Mouse (Mus musculus) layer of hippocampus, postnatal 14 days (tissue): ENCODE data around the gene Tha1. TPM values are rescaled to one million over a fixed set of nuclear protein-coding genes. Genes with fewer than 3 reads are reported as not detected.

ENCODE experiments used
- DNase-seq, 2 experiments: peaks; one replicate each; pipeline ENCODE4 v3.0.0; 2021 to 2022; ENCODE audit warnings: low spot score in 2 of 2, mixed read lengths in 1 of 2
- long read RNA-seq, 2 experiments: library from polyadenylated mRNA; stranded (forward); transcript quantifications; one replicate each; pipeline ENCODE4 v2.0.0; 2021
- total RNA-seq, 2 experiments: library from RNA; stranded (reverse); gene quantifications; 2 replicates each; pipeline ENCODE4 v1.2.3; 2021

Gene Tha1
- 1 to 10 TPM; 3.1 to 3.5 TPM for total RNA-seq
- long read RNA-seq, experiment 1, partial matches to known transcripts, result 0 of 1 reads
- long read RNA-seq, experiment 1, other reads (novel, unspliced or antisense), result 1 of 1 reads
- long read RNA-seq, experiment 2, partial matches to known transcripts, result 1 of 3 reads
- long read RNA-seq, experiment 2, other reads (novel, unspliced or antisense), result 0 of 3 reads

DNA sequence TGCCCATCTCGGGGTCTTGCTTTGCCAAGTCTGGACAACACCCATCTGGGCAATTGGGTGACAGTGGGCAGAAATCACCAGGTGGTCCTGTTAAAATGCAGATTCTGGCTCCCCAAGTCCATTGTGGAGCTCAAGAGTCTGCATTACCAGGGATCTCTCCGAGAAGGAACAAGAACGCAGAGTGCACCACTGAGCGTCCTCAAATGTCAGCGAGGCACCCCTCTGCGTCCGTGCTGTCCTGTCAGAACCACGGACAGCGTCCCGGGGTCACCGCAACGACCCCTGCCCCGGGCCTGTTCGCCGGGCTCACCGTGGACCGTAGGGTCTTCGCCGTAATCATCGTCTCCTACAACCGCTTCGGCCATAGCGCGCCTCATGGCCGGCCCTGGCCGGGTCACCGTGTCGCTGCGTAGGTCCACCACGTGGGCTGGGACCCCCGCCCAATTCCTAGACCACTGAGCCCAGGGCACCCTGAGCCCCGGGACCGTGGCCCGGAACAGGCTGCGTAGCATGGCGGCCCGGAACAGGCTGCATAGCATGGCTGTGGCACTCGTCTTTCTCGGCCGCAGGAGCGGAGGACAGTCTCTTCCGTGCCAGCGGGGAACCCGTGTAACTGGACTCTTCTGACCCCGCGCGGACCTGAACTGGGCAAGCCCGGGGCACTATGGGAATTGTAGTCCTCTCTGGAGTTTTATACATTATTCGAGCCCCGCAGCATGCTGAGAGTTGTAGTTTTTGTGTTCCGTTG lies at the start of gene Tha1:
Tha1 (minus strand) TSS at position 621 of the 748 bp plus-strand sequence.
- peak; percentile 57 to 78 for DNase-seq

DNA sequence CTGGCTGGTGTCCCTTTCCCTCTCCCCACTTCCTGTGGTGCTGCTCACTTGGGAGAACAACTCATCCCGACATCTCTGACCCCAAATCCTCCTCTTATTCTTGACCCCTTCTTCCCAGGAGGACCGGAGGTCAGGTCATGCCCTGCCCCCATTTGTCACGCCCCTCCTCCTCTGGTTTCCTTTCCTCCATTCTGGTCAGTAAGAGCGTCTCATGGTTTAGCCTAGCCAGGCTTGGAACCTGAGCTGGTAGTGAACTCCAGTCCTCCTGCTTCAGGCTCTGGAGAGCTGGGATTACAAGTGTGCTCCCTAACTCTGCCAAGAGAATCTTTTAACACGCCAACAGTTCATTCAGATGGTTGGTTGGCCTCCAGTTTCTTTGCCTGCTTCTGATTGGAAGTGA lies 45.9 kb upstream of the Tha1 start:
- peak in 1 of 2 experiments; percentile 70 for DNase-seq

DNA sequence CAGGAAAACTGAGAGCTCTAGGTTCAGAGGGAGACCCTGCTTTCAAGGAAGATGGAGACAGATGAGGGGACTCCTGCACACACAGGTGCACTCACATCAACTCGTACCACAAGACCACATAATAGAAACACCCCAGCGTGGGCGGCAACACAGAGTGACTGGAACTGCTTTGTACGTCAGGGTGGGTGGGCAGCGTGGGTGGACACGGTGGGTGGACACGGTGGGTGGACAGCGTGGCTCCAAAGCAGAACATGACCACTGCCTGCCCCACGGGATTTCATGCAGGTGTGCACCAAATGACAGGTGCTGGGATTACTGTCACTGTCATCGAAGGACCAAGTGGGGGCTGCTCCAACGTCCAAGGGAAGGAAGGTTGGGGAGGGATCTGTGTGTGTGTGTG lies 45.3 kb upstream of the Tha1 start:
- no peak for DNase-seq

DNA sequence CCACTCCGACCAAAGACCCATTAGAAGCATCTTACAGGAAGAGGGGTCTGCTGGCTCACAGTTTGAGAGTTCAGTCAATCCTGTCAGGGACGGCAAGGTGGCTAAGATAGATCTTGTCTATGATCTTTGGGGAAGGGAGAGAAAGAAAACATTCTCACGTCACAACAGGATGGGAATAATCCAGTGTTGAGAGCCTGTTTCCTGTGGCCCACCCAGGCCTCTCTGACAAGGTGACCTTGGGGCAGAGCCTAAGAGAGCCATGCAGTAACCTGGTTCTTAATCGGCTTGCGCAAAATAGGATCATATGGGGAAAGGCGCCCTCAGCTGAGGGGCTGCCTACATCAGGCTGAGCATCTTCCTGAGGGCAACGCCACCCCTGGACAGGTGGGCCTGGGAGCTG lies 42.6 kb upstream of the Tha1 start:
- no peak for DNase-seq

DNA sequence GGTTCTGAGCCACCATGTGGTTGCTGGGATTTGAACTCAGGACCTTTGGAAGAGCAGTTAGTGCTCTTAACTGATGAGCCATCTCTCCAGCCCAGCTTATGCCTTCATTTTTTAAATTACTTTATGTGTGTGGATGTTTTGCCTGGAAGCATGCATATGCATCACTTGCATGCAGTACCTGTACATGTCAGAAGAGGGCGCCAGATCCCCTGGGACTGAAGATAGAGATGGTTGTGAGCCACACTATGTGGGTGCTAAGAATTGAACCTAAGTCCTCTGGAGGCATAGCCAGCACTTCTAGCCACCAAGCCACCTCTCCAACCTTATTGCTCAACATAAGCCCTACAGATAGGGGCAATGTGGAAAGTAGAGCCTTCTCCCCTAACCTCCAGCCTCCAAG lies 42.1 kb upstream of the Tha1 start:
- DNase-seq, result no peak

DNA sequence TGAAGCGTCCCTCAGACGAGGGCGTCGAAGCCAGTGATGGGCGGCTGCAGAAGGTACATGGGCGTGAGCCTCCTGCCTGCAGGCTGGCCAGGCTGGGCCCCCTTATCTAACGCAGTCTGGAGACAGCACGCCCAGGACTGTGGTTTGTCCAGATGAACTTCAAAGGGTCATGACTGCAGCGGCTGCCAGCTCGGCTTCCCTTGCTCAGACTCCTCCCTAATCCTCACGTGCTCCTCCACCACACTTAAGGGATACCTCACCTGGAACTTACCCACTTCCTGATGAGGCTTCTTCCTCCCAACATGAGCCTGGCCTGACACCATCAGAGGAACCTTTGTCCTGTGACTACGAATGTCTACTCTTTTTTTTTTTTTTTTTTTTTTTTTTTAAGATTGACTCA lies 41.2 kb upstream of the Tha1 start:
- no peak for DNase-seq

DNA sequence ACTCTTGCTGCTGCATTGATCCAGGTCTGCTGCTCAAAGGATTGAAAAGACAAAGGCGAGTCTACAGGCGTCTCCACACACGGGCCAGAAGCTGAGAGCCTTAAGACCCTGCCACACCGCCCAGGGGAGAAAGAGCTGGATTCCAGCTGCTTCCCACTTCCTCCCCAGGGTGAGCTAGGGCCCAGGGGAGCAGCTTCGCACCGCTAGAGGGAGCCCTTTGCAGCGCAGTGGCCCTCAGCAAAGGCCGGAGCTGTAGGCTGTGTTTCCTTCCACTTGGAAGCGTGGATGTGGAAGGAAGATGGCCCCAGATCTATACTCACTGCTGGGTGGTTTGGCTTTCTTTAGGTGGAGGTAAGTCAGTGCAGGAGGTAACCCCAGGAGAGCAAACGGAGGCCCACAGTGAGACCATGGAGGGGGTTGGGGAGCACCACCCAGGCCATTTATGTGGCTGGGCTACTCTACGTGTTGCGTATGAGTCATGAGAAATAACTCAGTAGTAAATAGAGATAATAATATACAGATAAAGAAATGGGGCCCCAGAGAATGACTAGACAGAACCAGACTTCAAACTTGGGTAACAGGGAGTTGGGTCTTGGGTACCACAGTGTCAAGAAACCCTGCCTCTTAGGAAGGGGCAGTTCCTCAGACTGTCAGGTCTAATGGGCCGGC lies 39.5 kb upstream of the Tha1 start:
- peak; percentile 67 to 71 for DNase-seq

DNA sequence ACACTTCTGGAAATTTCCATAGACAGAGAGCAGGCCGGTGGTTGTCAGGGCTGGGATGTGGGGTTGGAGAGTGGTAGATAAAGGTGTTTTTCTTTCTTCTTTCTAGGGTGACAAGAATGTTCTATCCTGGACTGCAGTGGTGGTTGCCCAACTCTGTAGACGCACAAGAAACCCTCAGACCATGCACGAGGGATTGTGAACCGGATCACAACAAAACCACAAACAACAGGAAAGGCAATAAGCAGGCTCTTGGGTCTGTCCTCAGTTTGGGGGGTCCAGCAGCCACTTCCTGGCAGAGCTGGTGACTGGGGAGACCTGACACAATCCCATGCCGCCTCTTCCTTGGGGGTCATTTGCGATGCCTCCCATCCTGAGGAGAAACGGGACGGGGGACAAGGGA lies 36.1 kb upstream of the Tha1 start:
- no peak for DNase-seq

DNA sequence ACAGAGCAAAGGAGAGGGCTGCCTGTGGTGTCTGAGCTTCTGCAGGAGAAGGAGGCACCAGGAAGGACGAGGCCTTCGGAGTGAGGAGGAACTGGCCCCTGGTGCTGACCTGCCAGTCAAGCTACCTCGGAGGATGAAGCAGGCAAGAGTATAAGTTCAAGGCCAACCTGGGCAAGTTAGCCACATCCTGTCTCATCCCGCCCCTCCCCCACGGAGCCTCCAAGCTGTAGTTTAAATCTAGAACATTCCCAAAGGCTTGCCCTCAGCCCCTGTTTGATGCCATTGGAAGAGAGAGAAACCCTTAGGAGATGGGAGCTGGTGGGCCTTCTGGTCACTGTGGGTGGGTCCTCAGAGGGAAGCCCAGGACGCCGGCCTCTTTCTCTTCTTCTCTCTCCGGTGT lies 31.2 kb upstream of the Tha1 start:
- DNase-seq, result no peak

DNA sequence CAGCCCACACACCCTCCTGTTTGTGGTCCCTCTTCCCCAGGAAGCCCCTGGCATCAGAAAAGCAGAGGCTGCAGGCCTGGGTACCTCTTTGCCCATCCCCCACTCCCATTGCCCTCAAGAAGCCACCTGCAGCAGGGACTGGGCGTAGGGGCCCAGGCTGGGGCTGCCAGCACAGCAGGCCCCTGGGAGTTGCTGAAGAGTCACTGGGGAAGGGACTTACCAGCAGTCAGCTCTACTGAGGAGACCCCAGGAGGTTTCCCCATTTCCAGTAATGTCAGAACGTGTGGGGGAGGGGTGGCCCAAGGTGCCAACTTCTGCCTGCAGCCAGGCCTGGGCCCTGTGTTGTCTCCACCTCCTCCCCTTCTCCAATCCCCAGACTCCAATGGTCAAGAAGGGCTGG lies 29.0 kb upstream of the Tha1 start:
- DNase-seq, result no peak

DNA sequence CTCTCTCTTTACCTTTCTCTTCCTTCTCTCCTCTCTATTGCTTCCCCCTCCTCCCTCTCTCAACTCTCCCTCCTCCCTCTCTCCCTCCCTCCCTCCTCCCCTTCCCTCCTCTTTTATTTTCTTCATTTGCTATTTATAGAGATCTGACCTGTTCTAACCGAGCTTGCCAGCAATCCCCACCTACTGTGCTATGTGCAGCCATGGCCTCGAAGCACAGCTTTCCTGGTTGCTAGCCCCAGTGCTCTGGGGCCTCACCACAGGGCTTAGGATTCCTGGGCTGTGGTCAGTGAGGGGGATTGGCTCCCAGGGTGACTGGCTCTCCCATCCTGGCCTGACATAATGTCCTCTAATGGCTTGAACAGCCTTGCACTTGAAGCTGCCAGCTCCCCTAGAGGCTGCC lies 23.3 kb upstream of the Tha1 start:
- DNase-seq, result no peak

DNA sequence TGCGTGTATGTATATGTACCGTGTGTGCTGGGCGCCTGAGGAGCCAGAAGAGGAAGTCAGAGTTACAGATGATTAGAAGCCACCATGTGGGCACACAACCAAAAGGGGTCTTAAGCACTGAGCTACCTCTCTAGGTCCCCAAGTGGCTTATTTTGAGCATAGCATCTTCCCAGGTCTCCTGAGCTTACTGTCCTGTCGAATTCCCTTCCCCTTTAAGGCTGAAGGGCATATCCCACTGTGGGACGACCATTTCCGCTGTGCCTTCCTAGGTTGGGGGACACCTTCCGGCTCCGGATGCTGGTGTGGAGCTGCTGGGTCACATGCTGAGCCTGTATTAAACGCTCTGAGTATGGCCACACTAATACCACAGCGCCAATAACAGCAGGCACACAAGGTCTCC lies 21.4 kb upstream of the Tha1 start:
- no peak for DNase-seq

DNA sequence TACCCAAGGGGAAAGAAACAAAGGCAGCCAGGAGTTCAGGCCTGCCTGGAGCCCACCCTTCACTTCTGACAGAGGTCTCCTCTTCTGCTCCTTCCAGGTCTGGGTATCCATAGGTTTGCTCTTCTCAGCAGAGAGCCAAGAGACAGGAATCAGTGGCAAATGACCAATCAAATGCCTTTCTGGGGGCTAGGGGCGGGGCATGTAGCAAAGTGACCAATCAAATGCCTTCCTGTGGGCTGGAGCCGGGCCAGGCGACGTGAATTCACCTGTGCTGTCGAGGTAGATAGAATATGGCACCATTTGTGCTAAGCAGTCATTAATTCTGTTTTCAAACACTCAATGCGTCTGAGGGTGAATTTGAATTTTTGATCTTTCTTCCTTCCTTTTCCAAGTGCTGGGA lies 18.9 kb upstream of the Tha1 start:
- no peak for DNase-seq

DNA sequence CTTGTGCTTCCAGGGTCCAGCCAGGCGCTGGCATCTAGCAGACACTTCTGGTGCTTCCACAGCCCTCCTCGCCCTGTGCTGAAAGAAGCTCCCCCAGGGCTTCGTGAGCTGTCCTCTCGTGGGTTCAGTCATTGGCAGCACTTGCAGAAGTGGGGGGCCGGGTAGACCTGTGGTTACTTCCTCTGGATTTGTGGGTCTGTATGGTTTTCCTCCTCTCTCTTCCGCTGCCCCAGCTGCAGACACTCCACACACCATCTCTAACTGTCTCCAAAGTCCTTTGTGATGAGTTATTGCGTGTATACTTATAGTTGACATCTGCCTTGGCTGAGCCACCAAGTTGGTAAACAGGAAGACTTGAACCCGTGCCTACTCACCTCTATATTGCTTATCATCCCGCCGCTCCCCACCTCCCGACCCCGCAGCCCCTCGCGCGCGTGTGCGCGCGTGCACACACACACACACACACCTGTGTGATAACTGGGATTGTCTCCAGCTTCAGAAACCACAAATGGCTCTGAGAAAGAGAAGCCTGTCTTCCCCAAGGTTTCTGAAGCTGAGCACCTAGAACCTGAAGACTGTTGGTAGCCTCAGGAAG lies 18.4 kb upstream of the Tha1 start:
- no peak for DNase-seq

DNA sequence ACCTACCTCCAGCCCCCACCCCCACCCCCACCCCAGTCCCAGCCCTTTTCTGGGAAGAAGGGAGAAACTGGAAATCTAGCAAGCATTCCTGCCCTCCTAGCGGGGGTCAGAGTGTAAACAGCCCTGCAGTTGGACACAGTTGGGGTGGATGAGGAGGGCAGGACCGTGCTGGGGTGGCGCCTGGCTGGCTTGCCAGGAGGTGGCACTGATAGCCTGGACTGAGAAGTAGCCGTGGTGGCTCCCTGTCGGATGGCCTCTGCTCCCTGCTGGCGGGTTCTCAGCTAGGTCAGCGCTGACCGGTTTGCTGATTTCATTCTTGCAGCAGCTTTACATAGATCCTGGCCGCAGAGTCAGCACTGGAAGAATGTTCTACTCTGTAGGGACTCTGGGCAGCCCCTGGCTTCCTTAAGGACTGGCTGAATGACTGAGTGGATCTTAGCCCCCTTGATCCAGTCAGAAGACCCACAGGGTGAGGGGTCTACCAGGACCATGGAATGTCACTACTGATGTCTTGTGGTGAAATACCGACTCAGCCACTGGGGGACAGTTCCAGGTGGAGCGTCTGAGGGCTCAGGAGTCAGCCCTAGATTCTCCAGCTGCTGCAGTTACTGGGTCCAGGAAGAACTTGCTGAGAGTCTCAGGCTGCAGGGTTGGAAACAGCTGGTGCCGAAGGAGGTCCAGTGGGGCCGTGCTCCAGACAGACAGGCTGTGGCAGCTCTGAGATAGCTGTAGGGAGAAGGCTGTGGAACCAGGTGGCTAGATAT lies 17.4 kb upstream of the Tha1 start:
- DNase-seq, result no peak

DNA sequence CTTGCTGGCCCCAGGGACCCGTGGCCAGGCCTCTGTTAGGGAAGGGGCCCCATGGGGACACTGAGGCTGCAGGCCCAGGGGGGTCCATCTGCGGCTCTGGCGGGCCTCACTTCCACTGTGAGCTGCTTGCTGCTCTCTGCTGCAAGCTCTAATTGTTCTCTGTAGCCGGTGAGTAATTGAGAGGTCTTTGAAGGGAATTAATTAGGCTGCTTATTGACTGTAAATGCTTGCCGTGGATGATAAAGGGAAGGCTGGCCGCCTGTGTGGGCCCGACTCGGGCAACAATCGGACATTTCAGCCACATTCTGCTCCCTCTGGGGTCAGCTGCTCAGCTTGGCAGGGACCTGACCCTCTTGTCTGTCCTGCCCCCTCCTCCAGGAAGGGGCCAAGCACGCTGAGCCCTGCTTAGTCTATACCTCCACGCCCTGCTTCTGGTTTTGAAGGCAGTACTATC lies 16.6 kb upstream of the Tha1 start:
- no peak for DNase-seq

DNA sequence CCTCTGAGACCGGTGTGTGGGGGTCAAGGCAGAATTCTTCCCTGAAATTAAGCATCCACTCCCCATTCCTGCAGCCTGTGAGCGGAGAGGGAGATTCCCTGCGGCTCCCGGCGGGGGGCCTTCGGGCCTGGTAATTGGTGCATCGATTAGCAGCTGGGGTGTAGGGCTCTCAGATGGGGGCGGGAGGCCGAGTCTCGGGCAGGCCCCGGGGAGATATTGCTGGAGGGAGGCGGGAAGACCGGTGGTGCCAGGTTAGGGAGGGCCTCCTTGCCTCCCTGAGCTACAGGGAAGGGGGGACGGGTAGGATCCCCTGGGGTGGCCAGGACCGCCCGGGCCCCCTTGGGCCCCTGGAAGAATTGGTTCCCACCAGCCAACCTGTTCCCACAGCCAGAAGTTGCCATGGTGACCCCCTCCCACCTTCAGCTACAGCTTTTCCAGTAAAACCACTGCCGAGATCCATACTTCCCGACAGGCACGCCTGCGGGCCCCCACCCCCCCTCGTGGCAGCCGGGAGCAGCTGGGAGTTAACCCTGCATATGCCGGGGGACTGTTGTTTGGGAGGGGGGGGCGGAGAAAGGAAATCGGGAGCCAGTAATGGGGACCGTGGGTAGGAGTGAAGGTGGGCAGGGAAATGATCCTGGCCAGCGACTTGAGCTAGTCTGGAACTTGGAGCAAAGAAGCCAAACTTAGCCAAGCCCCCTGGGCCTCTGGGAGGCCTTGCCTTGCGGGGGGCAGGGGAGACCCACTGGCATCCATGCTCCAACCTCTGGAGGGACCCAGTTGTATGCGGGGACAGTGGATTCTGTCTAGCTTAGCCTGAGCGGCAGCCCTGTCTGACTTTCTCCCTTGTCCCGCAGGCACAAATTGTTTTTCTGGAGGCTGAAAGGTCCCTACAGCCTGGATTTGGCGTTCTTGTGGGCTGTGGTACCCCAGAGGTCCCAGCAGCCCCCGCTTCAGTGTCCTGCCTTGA lies 15.9 kb upstream of the Tha1 start:
- no peak for DNase-seq

DNA sequence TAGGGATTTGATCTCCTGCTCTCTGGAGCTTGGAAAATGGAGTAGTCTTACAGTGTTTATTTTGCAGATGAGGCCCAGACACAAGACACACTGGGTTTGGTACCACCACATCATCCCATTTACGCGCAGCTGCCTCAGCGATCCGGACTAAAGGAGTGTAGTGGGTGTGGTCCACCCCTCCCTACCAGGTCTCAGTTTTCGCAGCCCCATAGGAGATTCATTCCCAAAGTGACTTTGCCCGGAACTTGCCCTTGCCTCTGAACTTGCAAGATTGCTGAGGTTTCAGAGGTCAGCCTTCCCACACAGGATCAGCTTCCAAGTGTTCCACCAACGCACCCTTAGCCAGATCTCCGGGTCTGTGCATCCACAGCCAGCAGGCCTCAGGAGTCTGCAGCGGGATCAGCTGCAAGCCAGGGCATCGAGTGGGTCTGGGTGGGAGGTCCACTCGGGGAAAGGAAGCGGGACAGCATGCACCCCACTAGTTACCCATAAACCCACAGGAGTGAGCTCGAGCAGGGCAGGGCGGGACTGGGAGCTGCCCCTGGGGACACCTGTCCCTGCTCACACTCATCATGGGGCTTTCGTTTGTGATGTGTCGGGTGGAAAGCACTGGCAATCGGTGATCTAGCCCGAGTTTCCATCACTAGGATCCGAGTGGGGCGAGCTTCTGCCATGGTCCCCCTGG lies 15.0 kb upstream of the Tha1 start:
- DNase-seq, result no peak

DNA sequence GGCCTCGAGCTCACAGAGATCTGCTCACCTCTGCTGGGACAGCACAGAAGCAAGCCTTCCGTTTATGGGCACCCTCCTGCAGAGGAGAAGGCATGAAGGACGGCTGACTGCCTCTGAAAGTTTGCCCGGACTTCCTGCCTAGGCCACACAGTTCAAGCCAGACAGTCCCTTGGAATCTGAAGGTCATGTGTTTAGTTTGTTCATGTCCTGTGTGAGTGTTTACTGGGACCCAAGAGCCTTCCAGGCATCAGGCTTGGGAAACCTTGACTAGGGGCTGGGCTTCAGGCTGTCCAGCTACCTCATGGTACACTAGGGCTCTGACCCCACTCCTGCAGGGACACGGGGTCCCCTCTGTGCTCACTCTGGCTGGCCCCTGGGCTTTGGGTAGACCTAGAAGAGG lies 12.7 kb upstream of the Tha1 start:
- DNase-seq, result no peak

DNA sequence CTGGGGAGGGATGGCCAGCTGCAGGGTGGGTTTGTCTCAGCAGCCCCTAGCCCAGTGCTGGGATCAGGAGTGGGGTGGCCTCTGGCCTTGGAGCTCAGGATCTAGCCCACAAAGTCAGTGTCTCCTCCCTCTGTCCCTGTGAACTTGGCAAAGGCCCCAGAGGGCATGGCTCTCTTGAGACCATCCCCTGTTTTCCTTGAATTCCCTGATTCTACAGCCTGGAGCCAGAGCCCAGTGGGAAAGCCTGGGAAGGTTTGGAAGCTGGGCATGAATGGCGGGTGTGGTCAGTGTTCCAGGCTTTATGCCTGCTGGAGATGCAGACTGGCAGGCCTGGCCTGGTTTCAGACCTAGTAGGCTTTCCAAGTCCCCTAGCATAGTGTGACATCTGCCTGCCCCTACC lies 8.9 kb upstream of the Tha1 start:
- no peak for DNase-seq
